Mouse (Mus musculus) hindbrain, embryonic 13.5 days (tissue): ENCODE data around the gene Snrnp35. TPM values are rescaled to one million over a fixed set of nuclear protein-coding genes. Genes with fewer than 3 reads are reported as not detected.

Source experiments
- ATAC-seq: fragments of 200-750 bp; cut with Nextera tagmentation; 2 replicates; pipeline ENCODE4 v1.8.0; 2017; ENCODE audit warnings: moderate TSS enrichment; ENCODE audit not compliant: low FRiP score
- H3K27ac ChIP-seq: fragments of 300-500 bp; sonication (generic); 2 replicates; pipeline ENCODE4 v1.5.1; 2015; ENCODE audit warnings: inconsistent platforms, mild to moderate bottlenecking, moderate library complexity
- H3K27me3 ChIP-seq: fragments of 300-500 bp; sonication (generic); 2 replicates; pipeline ENCODE4 v1.6.1; 2015; ENCODE audit warnings: mild to moderate bottlenecking, inconsistent platforms
- H3K36me3 ChIP-seq: fragments of 300-500 bp; sonication (generic); 2 replicates; pipeline ENCODE4 v1.6.1; 2015; ENCODE audit warnings: mild to moderate bottlenecking, inconsistent platforms
- H3K4me1 ChIP-seq: fragments of 300-500 bp; sonication (generic); replicated peaks from 2 replicates; pipeline ENCODE4 v1.6.1; 2015; ENCODE audit warnings: inconsistent platforms
- H3K4me2 ChIP-seq: fragments of 300-500 bp; sonication (generic); 2 replicates; pipeline ENCODE4 v1.6.1; 2015; ENCODE audit warnings: inconsistent platforms, mild to moderate bottlenecking, moderate library complexity
- H3K4me3 ChIP-seq: fragments of 300-500 bp; sonication (generic); 2 replicates; pipeline ENCODE4 v1.5.1; 2015; ENCODE audit warnings: mild to moderate bottlenecking, inconsistent platforms
- H3K9ac ChIP-seq: fragments of 300-500 bp; sonication (generic); 2 replicates; pipeline ENCODE4 v1.6.1; 2015; ENCODE audit warnings: mild to moderate bottlenecking, inconsistent platforms
- H3K9me3 ChIP-seq: fragments of 300-500 bp; sonication (generic); 2 replicates; pipeline ENCODE4 v1.6.1; 2016; ENCODE audit warnings: inconsistent platforms
- WGBS: fragments of 180-500 bp; shearing (Covaris S2); methylation state at CpG from one replicate; pipeline ENCODE4 v1.1.7; 2015; 5-methylcytosine and 5-hydroxymethylcytosine counted together
- polyA plus RNA-seq: library from polyadenylated mRNA; unstranded; fragments of >200 nt; fragmentation: Nextera tagmentation; extraction: Ambion mirVana; gene quantifications from 2 replicates; pipeline ENCODE4 v1.2.1, GENCODE M21; 2015

Gene Snrnp35
- polyA plus RNA-seq, 1 experiment from 2014 or later = 22.5 TPM

- H3K4me2 ChIP-seq = no peak overlapping the region
- H3K4me1 ChIP-seq = no peaks in the 10 kb centered on the region
- H3K36me3 ChIP-seq = peaks cover 33% of the 10 kb centered on the region
- H3K27ac ChIP-seq = no peak overlapping the region
- 95% methylated on average over 7 of the region's 7 CpGs for WGBS
- no peaks in the 10 kb centered on the region for H3K27me3 ChIP-seq
- no peak overlapping the region for H3K4me3 ChIP-seq
- no peak for ATAC-seq
- H3K9ac ChIP-seq = no peak overlapping the region
- H3K9me3 ChIP-seq = no peaks in the 10 kb centered on the region
These were observed 14.6 kb upstream of the Snrnp35 start for GRCm38 (mm10) chr5:124468365-124468764.

DNA sequence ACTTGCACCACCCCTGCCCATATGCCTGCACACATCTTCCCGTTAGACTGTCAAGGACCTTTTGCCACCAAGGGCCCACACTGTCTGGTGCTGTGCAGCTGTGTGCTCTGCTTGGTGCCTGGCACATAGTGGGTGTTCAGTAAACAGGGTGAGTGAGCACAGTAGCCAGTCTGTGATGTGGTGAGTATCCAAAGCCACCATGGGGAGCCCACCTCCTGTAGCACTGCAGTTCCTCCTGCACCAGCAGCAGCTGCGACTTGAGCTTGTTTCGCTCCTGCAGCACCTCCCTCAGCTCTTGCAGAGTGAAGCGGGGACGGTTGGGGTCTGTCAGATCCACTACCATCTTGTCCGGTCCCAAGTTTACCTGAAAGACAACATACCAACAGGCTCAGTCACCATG, 13.4 kb upstream of the Snrnp35 start:
- H3K9ac ChIP-seq = no peak overlapping the region
- no peaks in the 10 kb centered on the region for H3K9me3 ChIP-seq
- H3K36me3 ChIP-seq = peaks cover 26% of the 10 kb centered on the region
- 96% methylated on average over 6 of the region's 6 CpGs for WGBS
- no peaks in the 10 kb centered on the region for H3K27me3 ChIP-seq
- no peak for ATAC-seq
- no peaks in the 10 kb centered on the region for H3K4me1 ChIP-seq
- no peak overlapping the region for H3K4me3 ChIP-seq
- H3K27ac ChIP-seq = no peak overlapping the region
- no peak overlapping the region for H3K4me2 ChIP-seq

GRCm38 (mm10) chr5:124470591-124471171, 12.3 kb upstream of the Snrnp35 start:
- Histone ChIP-seq H3K27ac (no peak overlapping the region), H3K9me3 (no peaks in the 10 kb centered on the region), H3K4me3 (no peak overlapping the region), H3K27me3 (no peaks in the 10 kb centered on the region), H3K9ac (no peak overlapping the region), H3K4me1 (peaks cover 6% of the 10 kb centered on the region; the same call in 1 of the 2 replicates), H3K4me2 (no peak overlapping the region), H3K36me3 (peaks cover 21% of the 10 kb centered on the region)
- no peak for ATAC-seq
- WGBS = 87% methylated on average over 6 of the region's 6 CpGs

DNA sequence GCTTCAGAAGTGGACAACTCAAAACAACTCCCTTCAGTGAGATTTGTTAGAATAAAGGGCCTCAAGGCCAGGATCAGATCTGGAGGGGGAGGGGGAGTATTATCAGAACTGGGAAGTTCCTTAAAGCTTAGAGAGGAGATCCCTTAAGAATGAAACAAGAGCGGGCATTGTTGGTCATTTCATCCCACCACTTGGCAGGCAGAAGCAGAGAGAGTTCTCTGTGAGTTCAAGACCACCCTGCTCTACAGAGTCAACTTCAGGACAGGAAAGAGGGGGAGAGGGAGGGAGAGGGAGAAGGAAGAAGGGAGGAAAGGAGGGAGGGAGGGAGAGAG, 4.1 kb upstream of the Snrnp35 start:
- Histone ChIP-seq H3K27ac (peak overlapping the region; percentile 55; the same call in 1 of the 2 replicates), H3K4me2 (peak overlapping the region; percentile 36; the same call in 1 of the 2 replicates), H3K4me1 (peaks cover 33% of the 10 kb centered on the region), H3K9ac (0 out of 2 replicates have a peak overlapping the region, but pooled peaks have one; percentile 43), H3K27me3 (no peaks in the 10 kb centered on the region), H3K4me3 (no peak overlapping the region), H3K36me3 (no peaks in the 10 kb centered on the region), H3K9me3 (no peaks in the 10 kb centered on the region)
- 86% methylated on average over 1 of the region's 1 CpGs for WGBS
- no peak for ATAC-seq

GRCm38 (mm10) chr5:124480119-124480518, 2.8 kb upstream of the Snrnp35 start:
- 67% methylated on average over 4 of the region's 4 CpGs for WGBS

DNA sequence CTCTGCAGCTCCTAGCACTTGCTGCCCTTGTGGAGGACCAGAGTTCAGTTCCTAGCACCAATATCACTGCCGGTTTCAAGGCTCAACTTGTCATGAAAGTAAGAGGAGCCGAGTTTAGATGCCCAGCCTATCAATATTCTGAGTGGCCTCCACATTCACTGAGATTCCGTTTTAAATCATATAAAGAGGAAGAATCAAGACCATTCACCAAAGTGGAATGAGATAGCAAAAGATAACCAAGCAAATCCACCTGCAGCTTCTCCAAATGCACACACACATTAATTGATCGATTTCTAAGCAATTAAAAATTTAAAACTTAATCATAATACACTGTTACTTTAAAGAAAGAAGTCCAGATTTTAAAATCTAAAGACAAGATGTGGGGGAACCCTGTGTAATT, 1.2 kb upstream of the Snrnp35 start:
- no peak overlapping the region for H3K4me3 ChIP-seq
- H3K27me3 ChIP-seq = no peaks in the 10 kb centered on the region
- H3K4me1 ChIP-seq = peaks cover 36% of the 10 kb centered on the region
- no peak for ATAC-seq
- no peak overlapping the region for H3K27ac ChIP-seq
- 91% methylated on average over 4 of the region's 4 CpGs for WGBS
- H3K4me2 ChIP-seq = no peak overlapping the region
- no peak overlapping the region for H3K9ac ChIP-seq
- H3K36me3 ChIP-seq = no peaks in the 10 kb centered on the region
- no peaks in the 10 kb centered on the region for H3K9me3 ChIP-seq

More at GRCm38 (mm10) chr5:124480119-124480518, 2.8 kb upstream of the Snrnp35 start:
- no peak overlapping the region for H3K27ac ChIP-seq
- H3K4me3 ChIP-seq = no peak overlapping the region
- no peak for ATAC-seq
- no peaks in the 10 kb centered on the region for H3K9me3 ChIP-seq
- no peaks in the 10 kb centered on the region for H3K27me3 ChIP-seq
- no peaks in the 10 kb centered on the region for H3K36me3 ChIP-seq
- H3K9ac ChIP-seq = no peak overlapping the region
- no peak overlapping the region for H3K4me2 ChIP-seq
- peaks cover 44% of the 10 kb centered on the region for H3K4me1 ChIP-seq

GRCm38 (mm10) chr5:124482436-124482965, 433 bp upstream of the Snrnp35 start:
- H3K4me3 ChIP-seq = peak overlapping the region; percentile 63
- H3K27me3 ChIP-seq = no peaks in the 10 kb centered on the region
- H3K9me3 ChIP-seq = no peaks in the 10 kb centered on the region
- peak overlapping the region; percentile 98 for H3K27ac ChIP-seq
- H3K9ac ChIP-seq = peak overlapping the region; percentile 88
- H3K36me3 ChIP-seq = 0 out of 2 replicates have a peak, but pooled peaks cover 1% of the 10 kb centered on the region
- WGBS = 7% methylated on average over 13 of the region's 13 CpGs
- no peak for ATAC-seq
- peaks cover 29% of the 10 kb centered on the region for H3K4me1 ChIP-seq
- H3K4me2 ChIP-seq = peak overlapping the region; percentile 74

GRCm38 (mm10) chr5:124483655-124484396, 892 bp downstream of the Snrnp35 start:
- Histone ChIP-seq H3K9me3 (no peaks in the 10 kb centered on the region), H3K4me1 (peaks cover 22% of the 10 kb centered on the region), H3K4me2 (peak overlapping the region; percentile 74), H3K27ac (peak overlapping the region; percentile 98), H3K9ac (peak overlapping the region; percentile 88), H3K4me3 (peak overlapping the region; percentile 63), H3K36me3 (0 out of 2 replicates have a peak, but pooled peaks cover 3% of the 10 kb centered on the region), H3K27me3 (no peaks in the 10 kb centered on the region)
- ATAC-seq = peak; percentile 58
- WGBS = 8% methylated on average over 15 of the region's 15 CpGs

DNA sequence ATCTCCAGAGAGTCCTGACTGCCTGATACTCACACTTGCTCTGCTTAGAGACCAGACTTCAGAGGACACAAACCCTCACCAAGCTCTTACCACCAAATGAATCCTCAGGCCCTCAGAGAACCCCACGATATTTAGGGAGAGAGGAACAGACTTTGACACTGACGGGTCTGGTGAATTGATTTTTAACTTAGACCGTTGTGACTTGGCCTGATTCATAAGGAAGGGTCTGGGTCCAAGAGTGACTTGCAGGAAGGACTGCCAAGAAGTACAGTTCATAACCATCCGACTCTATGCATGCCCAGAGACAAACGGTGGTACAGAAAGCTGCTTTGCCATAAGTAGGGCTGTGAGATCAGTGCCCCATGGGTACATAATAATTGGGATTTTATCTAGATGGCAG, 2.7 kb downstream of the Snrnp35 start:
- 91% methylated on average over 5 of the region's 5 CpGs for WGBS

GRCm38 (mm10) chr5:124488885-124489284, 6.0 kb downstream of the Snrnp35 start:
- Histone ChIP-seq H3K27ac (no peak overlapping the region), H3K36me3 (peaks cover 44% of the 10 kb centered on the region), H3K4me3 (no peak overlapping the region), H3K9me3 (no peaks in the 10 kb centered on the region), H3K4me1 (peaks cover 15% of the 10 kb centered on the region), H3K27me3 (no peaks in the 10 kb centered on the region), H3K4me2 (no peak overlapping the region), H3K9ac (peak overlapping the region; percentile 0; the same call in 1 of the 2 replicates)
- 92% methylated on average over 3 of the region's 3 CpGs for WGBS
- ATAC-seq = no peak

More for the DNA sequence above, 2.7 kb downstream of the Snrnp35 start:
- ATAC-seq = no peak
- H3K27me3 ChIP-seq = no peaks in the 10 kb centered on the region
- H3K27ac ChIP-seq = no peak overlapping the region
- peaks cover 19% of the 10 kb centered on the region for H3K4me1 ChIP-seq
- no peak overlapping the region for H3K4me3 ChIP-seq
- H3K9me3 ChIP-seq = no peaks in the 10 kb centered on the region
- H3K4me2 ChIP-seq = no peak overlapping the region
- H3K9ac ChIP-seq = no peak overlapping the region
- peaks cover 12% of the 10 kb centered on the region for H3K36me3 ChIP-seq

GRCm38 (mm10) chr5:124491732-124492131, 8.8 kb downstream of the Snrnp35 start:
- Histone ChIP-seq H3K9ac (no peak overlapping the region), H3K4me2 (no peak overlapping the region), H3K27ac (no peak overlapping the region), H3K9me3 (no peaks in the 10 kb centered on the region), H3K4me3 (no peak overlapping the region), H3K4me1 (peaks cover 11% of the 10 kb centered on the region), H3K36me3 (peaks cover 53% of the 10 kb centered on the region), H3K27me3 (no peaks in the 10 kb centered on the region)
- WGBS = 93% methylated on average over 4 of the region's 4 CpGs
- ATAC-seq = no peak

- Histone ChIP-seq H3K4me1 (peaks cover 11% of the 10 kb centered on the region), H3K9me3 (no peaks in the 10 kb centered on the region), H3K27ac (no peak overlapping the region), H3K36me3 (peaks cover 58% of the 10 kb centered on the region), H3K4me3 (no peak overlapping the region), H3K4me2 (no peak overlapping the region), H3K27me3 (no peaks in the 10 kb centered on the region), H3K9ac (no peak overlapping the region)
- 86% methylated on average over 4 of the region's 4 CpGs for WGBS
- no peak for ATAC-seq
These were observed 9.7 kb downstream of the Snrnp35 start for GRCm38 (mm10) chr5:124492618-124493017.
